Mouse (Mus musculus): Measurements from ENCODE around the gene Shank2. TPM values are rescaled to one million over a fixed set of nuclear protein-coding genes. Genes with fewer than 3 reads are reported as not detected.

The Shank2 gene
- total and polyA plus RNA-seq, 3 experiments: not detected

DNA sequence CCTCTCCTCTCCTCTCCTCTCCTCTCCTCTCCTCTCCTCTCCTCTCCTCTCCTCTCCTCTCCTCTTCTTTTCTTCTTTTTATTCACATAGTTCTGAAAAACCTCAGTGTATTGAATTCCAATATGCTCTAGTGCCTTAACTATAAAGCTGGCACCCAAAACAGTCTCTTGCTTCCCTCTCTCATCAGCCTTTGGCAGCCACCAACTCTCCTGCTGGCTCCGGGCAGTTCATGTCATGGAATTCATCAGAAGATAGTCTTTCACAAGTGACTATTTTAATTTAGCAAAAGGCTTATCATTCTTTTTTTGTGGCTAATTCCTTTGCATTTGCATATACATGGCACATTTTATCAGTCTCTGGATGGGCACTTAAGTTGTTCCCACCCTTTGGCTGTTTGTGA is 203.4 kb downstream of the Shank2 start:
- no peak for TF ChIP-seq GATA1 (IDR thresholded peaks at IDR 0.05; ENCODE audit: low read depth, low read length)
- Histone ChIP-seq H3K9me3 (replicated peaks; ENCODE audit: insufficient read depth, low read length) (no peaks in the 10 kb centered on the region), H3K9ac (ENCODE audit: control insufficient read depth, low read depth, low read length, poor library complexity, severe bottlenecking) (no peak overlapping the region), H3K36me3 (ENCODE audit: control insufficient read depth in 1 of 2, insufficient read depth in 2 of 2, low read length in 2 of 2) (no peaks in the 10 kb centered on the region), H3K27me3 (ENCODE audit: control insufficient read depth in 1 of 2, insufficient read depth in 2 of 2, low read length in 2 of 2) (no peaks in the 10 kb centered on the region), H3K79me2 (ENCODE audit: control insufficient read depth, insufficient read depth, low read length, poor library complexity) (no peaks in the 10 kb centered on the region), H3K4me3 (ENCODE audit: control insufficient read depth in 1 of 2, insufficient read depth in 1 of 2, low read depth in 2 of 2, low read length in 2 of 2) (no peak overlapping the region), H3K4me1 (ENCODE audit: control insufficient read depth in 1 of 2, insufficient read depth in 2 of 2, low read length in 2 of 2) (no peaks in the 10 kb centered on the region), H3K27ac (ENCODE audit: control insufficient read depth, low read depth, low read length) (no peak overlapping the region)
- no peak for DNase-seq (ENCODE audit: low read depth, low spot score)

DNA sequence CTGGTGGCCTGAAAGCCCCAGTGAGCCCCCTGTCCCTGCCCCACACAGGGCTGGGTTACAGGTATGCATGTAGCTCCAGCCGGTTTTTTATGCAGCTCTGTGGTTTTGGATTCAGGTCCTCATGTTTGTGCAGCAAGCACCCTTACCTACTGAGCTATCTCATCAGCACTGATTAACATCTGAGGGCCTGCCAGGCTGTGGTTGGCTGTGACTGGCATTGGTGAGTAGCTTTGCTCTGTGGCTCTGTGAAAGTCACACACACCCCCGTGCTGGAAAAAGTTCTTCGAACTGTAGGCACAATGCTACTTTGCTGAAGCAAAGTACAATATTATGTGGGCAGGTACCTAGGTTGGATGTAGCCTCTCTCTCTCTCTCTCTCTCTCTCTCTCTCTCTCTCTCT is 204.1 kb downstream of the Shank2 start:
- Histone ChIP-seq H3K4me3 (ENCODE audit: control insufficient read depth in 1 of 2, insufficient read depth in 1 of 2, low read depth in 2 of 2, low read length in 2 of 2) (no peak overlapping the region), H3K36me3 (ENCODE audit: control insufficient read depth in 1 of 2, insufficient read depth in 2 of 2, low read length in 2 of 2) (no peaks in the 10 kb centered on the region), H3K27me3 (ENCODE audit: control insufficient read depth in 1 of 2, insufficient read depth in 2 of 2, low read length in 2 of 2) (no peaks in the 10 kb centered on the region), H3K9me3 (replicated peaks; ENCODE audit: insufficient read depth, low read length) (no peaks in the 10 kb centered on the region), H3K27ac (ENCODE audit: control insufficient read depth, low read depth, low read length) (no peak overlapping the region), H3K9ac (ENCODE audit: control insufficient read depth, low read depth, low read length, poor library complexity, severe bottlenecking) (no peak overlapping the region), H3K4me1 (ENCODE audit: control insufficient read depth in 1 of 2, insufficient read depth in 2 of 2, low read length in 2 of 2) (no peaks in the 10 kb centered on the region), H3K79me2 (ENCODE audit: control insufficient read depth, insufficient read depth, low read length, poor library complexity) (no peaks in the 10 kb centered on the region)
- TF ChIP-seq CTCF (IDR thresholded peaks at IDR 0.05 in 2 of 3, conservative IDR thresholded peaks at IDR 0.05 in 1 of 3; ENCODE audit: control insufficient read depth in 1 of 3, insufficient read depth in 1 of 3, low read depth in 2 of 3, low read length in 3 of 3, poor library complexity in 1 of 3, severe bottlenecking in 1 of 3): no peak
- TF ChIP-seq ELF1 (IDR thresholded peaks at IDR 0.05; ENCODE audit: low read depth, low read length): no peak
- no peak for TF ChIP-seq CHD2 (IDR thresholded peaks at IDR 0.05; ENCODE audit: low read length)
- TF ChIP-seq UBTF (IDR thresholded peaks at IDR 0.05; ENCODE audit: borderline replicate concordance, insufficient read depth, low read depth, low read length): no peak
- TF ChIP-seq SIN3A (IDR thresholded peaks at IDR 0.05; ENCODE audit: low read length): no peak
- no peak for TF ChIP-seq SMC3 (IDR thresholded peaks at IDR 0.05; ENCODE audit: low read depth, low read length)
- TF ChIP-seq NELFE (IDR thresholded peaks at IDR 0.05; ENCODE audit: low read depth, low read length): no peak
- no peak for TF ChIP-seq GABPA (IDR thresholded peaks at IDR 0.05; ENCODE audit: low read depth, low read length)
- no peak for TF ChIP-seq ZKSCAN1 (IDR thresholded peaks at IDR 0.05; ENCODE audit: low read depth, low read length)
- TF ChIP-seq POLR2A (IDR thresholded peaks at IDR 0.05; ENCODE audit: control insufficient read depth in 1 of 2, insufficient read depth in 1 of 2, low read depth in 1 of 2, low read length in 2 of 2, poor library complexity in 1 of 2): no peak
- TF ChIP-seq RCOR1 (IDR thresholded peaks at IDR 0.05; ENCODE audit: low read depth, low read length): no peak
- TF ChIP-seq EP300 (IDR thresholded peaks at IDR 0.05; ENCODE audit: low read depth in 1 of 2, low read length in 2 of 2): no peak
- no peak for TF ChIP-seq ZC3H11A (IDR thresholded peaks at IDR 0.05; ENCODE audit: low read depth, low read length)
- TF ChIP-seq NRF1 (IDR thresholded peaks at IDR 0.05; ENCODE audit: insufficient read depth, low read depth, low read length, poor library complexity, severe bottlenecking): no peak
- TF ChIP-seq MYB (IDR thresholded peaks at IDR 0.05; ENCODE audit: low read depth, low read length): no peak
- TF ChIP-seq ETS1 (IDR thresholded peaks at IDR 0.05; ENCODE audit: low read depth, low read length): no peak
- no peak for DNase-seq (ENCODE audit: low read depth, low spot score)
